Mouse (Mus musculus) kidney, postnatal 14 days (tissue): ENCODE results near the gene Atp6v0e2.
"Not testable (repeated sequence)": the region's sequence is repeated elsewhere in the genome, so short reads cannot be mapped to it uniquely, and the experiment has no call there.

Source experiments
- DNase-seq: peaks from one replicate; pipeline ENCODE4 v3.0.0; 2022; ENCODE audit warnings: mixed read lengths

Atp6v0e2 gene

GRCm38 (mm10) chr6:48537105-48537954 is at the start of gene Atp6v0e2:
TSS of gene Atp6v0e2 (plus strand) at chr6:48537615.
- peak; percentile 88 for DNase-seq

DNA sequence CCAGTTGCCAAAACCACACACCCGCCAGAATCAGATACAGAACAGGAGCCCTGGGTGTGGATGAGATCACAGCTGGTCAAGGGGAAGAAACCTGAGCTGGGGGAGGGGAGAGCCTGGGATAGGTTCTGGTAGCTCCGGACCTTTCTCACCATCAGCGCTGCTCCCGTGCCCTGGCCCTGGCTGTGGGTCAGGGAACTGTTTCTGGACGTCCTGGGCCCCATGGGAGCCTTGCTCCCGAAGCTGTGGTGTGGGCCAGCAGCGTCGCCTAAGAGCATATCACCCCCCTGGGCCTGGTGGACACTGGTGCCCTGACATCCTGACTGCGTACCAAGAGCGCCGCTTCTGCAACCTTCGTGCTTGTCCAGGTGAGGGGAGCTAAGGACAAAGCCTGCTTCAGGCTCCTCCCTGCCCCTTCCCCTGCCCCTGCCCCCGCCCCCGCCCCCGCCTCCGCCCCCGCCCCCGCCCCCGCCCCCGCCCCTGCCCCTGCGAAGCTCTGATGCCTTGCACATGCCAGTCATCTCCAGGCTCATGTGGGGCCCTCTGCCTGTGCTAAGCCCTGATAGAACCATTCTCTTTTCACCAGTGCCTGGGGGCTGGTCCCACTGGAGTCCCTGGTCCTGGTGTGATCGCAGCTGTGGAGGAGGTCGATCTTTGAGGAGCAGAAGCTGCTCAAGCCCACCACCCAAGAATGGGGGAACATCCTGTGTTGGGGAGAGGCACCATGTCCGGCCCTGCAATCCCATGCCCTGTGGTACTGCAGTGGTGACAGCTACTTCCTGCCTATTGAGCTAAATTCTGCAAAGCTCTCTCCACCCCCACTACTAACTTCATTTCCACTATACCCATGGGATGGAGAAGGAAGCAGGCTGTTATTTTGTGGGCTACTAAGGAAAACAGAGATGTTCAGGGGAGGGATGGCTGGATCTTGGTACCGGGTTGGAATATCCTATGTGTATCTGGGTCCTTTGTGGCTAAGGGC is 49.4 kb upstream of the Atp6v0e2 start:
- DNase-seq: peak; percentile 41

DNA sequence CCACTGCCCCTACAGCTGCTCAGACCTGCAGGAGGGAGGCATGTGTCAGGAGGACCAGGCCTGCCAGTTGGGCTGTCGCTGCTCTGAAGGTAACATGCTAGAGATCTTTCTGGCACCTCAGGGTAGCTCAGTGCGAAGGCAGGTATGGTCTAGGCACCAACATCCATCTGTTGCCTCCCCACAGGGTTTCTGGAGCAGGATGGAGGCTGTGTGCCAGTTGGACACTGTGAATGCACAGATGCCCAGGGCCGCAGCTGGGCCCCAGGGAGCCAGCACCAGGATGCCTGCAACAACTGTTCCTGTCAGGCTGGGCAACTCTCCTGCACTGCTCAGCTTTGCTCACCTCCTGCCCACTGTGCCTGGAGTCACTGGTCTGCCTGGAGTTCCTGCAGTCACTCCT is 47.7 kb upstream of the Atp6v0e2 start:
- no peak for DNase-seq

GRCm38 (mm10) chr6:48491361-48491760 is 46.1 kb upstream of the Atp6v0e2 start:
- DNase-seq: no peak

DNA sequence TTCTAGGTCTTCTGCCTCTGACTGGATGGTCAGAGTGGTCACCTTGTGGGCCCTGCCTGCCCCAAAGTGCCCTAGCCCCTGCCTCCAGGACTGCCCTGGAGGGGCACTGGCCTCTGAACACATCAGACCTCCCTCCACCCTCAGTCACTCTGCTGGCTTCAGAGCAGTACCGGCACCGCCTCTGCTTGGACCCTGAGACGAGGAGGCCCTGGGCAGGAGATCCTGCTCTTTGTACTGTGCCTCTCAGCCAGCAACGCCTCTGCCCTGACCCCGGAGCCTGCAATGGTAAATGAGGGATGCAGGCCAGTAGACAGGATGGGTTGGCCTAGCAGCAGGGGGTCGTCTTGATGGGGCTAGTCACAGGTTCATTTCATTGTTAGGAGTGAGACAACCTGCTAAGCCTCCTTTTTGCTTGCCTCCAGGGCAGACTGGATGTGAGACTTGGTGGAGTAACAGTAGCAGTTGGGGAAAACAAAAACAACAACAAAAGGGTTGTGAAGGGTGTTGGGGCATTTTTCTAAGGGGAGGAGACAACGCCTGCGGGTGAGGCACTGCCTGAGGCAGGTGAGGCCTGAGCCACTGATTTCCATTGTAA is 44.2 kb upstream of the Atp6v0e2 start:
- DNase-seq: peak; percentile 72

DNA sequence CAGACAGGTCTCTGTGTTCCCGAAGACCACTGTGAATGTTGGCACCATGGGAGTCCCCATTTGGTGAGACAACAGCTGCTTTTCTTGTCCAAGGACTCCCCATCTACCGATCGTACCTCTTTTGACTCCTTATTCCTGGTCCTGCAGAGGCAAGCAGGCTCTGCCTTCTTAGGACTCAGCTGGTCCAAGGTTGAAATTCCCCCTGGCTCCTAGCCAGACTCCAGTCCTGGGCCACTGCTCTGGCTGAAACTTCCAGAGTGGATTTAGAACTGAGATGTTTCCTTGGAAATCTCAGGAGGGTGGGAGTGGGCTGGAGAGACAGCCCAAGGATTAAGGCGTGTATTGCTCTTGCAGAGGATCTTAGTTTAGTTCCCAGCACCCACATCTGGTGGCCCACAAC is 39.9 kb upstream of the Atp6v0e2 start:
- DNase-seq: peak; percentile 71

- no peak for DNase-seq
Observed at GRCm38 (mm10) chr6:48503847-48504240, 33.6 kb upstream of the Atp6v0e2 start.

GRCm38 (mm10) chr6:48504241-48504854 is 33.1 kb upstream of the Atp6v0e2 start:
- DNase-seq: peak; percentile 89

- DNase-seq: no peak
Observed at GRCm38 (mm10) chr6:48508087-48508486, 29.3 kb upstream of the Atp6v0e2 start.

- DNase-seq: no peak
Observed at GRCm38 (mm10) chr6:48510426-48510825, 27.0 kb upstream of the Atp6v0e2 start.

DNA sequence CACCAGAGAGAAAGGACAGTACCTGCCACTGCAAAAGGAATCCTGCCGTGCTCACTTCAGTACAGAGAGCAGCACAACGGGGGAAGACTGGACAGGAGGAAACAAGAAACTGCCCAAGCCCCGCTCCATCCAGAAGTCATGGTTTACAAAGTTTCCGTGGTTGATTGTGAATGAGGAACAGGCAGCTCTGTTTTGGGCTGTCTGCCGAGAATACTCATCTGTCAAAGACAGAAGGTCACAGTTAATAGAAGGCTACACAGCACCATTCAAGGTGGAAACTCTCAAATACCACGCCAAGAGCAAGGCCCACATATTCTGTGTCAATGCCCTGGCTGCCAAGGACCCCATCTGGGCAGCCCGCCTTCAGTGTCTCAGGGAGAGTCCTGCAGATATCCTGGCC is 25.6 kb upstream of the Atp6v0e2 start:
- DNase-seq: no peak

DNA sequence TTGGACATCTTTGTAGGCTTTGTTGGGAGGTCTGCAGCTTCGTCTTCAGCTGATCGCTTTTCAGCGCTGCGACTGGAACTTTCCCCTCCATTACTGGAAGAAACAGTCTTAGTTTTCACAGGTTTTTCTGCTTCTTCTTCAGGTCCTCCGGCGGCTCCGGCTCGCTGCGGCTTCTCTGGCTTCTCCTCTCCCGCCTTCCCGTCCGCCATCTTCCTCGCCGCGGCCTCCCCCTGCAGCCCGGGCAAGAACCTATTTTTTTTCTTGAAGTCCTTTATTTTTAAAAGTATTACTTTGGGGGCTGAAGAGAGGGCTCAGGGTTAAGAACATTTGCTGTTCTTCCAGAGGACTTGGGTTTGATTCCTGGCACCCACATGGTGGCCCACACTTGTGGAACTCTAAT is 12.5 kb upstream of the Atp6v0e2 start:
- not testable (repeated sequence) for DNase-seq

GRCm38 (mm10) chr6:48527901-48528300 is 9.5 kb upstream of the Atp6v0e2 start:
- no peak for DNase-seq

DNA sequence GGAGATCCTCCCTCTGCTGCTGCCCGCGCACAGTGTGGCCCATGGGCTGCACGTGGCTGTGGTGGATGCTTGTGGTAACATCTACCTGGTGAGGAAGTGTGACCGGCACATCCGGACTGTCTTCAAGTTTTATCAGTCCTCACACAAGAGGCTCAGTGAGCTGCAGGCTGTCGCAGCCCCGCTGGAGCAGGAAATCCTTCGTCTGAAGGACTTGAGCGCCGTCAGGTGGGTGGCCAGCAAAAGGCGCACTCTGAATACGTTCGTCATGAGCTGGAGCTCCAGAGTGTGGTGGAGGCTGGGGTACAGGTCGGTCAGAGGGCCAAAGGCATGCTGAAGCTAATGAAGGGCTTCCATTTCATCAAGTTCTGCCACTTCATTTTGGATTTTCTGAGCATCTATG is 8.2 kb upstream of the Atp6v0e2 start:
- no peak for DNase-seq

DNA sequence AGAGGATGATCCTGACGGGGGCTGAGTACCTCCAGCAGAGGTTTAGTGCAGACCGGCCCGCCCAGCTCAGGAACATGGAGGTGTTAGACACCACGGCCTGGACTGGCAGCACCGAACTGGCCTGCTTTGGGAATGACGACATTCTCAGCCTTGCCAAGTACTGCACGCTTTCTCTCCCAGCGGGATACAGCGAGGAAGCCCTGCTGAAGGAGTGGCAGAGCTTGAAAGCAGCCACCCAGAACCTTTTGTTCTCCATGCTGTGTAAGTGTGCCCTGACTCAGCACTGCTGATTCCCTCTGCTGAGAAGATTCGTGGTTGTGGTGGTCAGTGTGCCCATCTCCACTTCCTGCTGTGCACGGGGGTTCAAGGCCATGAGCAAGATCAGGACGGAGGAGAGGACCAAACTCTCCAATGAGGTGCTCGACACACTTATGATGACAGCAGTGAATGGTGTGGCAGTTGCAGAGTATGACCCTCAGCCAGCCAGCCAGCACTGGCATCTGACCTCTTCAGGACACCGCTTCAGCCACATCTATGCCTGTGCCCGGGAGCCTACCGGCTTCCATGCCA is 7.5 kb upstream of the Atp6v0e2 start:
- DNase-seq: no peak

GRCm38 (mm10) chr6:48530862-48531261 is 6.6 kb upstream of the Atp6v0e2 start:
- no peak for DNase-seq

DNA sequence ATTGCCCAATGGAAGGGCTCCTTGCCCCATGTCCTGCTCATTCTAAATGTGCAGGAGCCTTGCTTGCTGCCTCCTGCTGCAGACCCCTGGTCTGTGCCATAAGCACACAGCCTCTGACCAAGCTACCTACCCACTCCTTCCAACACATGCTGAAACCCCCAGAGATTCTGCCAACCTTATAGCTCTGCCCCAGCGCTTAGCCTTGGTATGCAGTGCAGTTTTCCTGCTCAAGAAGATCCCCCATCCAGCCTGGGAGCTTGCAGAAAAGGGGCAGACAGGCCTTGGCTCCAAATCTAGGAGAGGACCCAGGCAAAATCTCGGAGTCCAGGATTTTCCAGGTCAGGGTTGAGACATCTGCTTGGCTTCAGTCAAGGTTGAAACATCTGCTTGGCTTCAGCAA is 3.9 kb upstream of the Atp6v0e2 start:
- DNase-seq: no peak

GRCm38 (mm10) chr6:48534913-48535312 is 2.5 kb upstream of the Atp6v0e2 start:
- DNase-seq: peak; percentile 32

GRCm38 (mm10) chr6:48536091-48536490 is 1.3 kb upstream of the Atp6v0e2 start:
- DNase-seq: no peak

DNA sequence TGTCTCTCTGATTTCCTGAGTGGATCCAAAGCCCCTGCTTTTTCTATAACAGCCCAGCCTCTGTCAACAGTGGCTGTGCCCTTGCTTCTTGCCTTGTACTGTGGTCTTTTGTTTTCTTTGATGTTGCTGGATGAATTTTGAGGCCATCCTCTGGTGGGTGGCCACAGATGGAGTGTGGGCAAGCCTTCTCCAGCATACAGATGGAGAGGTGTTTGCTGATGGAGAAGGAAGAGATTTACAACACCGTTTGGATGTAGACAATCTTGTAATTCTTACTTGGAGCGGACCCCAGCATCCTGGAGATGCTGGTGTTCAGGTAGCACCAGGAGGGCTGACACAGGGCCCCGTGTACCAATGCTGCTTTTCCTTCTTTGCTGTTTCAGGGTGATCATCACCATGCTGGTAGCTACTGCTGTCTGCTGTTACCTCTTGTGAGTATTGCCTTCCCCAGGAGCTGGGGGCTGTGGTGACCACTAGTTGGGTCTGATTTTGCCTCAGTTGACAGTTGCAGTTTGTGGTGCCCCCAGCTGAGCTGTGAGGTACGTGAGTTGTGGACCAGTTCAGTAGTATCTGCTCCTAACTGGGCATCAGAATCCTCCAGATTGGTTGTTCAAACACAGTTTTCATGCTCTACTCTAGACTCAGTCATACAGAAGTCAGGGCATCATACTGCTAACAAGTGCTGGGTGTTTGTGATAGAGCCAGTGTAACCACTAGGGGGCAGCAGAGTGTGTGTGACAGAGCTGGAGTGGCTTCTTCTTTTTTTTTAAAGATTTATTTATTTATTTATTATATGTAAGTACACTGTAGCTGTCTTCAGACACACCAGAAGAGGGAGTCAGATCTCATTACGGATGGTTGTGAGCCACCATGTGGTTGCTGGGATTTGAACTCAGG is 1.7 kb downstream of the Atp6v0e2 start:
- peak; percentile 84 for DNase-seq

- no peak for DNase-seq
Observed at GRCm38 (mm10) chr6:48539860-48540259, 2.4 kb downstream of the Atp6v0e2 start.
